Mouse (Mus musculus) cerebellum, adult 8-10 months (tissue): ENCODE results near the gene Drd5.

Experiments
- DNase-seq: peaks from one replicate; pipeline ENCODE4 v3.0.0; 2022

Drd5 gene

DNA sequence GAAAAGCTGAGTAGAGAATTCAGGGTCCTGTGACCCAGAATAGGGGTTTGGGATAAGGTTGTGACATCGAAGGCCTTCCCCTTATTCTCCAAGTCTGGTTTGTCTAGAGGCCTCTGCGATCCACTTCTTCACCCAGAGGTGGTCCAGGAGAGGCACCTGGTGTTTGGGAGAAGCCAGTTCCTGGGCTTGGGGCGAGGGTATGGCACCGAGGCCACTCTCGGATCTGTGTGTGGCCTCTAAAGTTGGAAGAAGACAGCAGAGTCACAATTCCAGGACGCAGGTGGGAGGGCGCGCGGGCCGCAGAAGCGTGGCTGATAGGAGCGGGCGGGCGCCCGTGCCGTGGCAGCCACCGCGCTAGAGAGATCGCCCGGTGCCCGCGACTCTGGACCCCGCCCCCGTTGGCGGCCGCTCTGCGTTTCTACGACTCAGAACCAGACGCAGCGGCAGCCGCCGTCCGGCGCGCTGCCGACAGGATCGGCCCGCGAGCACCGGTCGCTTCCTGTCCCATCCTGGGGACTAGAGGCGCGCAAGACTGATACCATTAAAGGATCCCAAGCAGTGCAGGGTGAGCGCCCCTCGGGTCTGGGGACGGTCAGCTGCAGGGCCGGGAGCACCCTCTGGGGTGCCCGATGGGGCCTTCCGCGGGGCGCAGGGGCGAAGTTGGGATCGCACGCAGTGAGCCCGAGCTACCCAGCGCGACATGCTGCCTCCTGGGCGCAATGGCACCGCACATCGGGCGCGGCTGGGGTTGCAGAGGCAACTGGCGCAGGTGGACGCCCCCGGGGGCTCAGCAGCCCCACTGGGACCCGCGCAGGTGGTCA lies at the start of gene Drd5:
Gene Drd5 (plus strand): TSS at position 402 of the 821 bp plus-strand sequence.
- no peak for DNase-seq

GRCm38 (mm10) chr5:38270942-38271341 lies 48.2 kb upstream of the Drd5 start:
- DNase-seq = no peak

DNA sequence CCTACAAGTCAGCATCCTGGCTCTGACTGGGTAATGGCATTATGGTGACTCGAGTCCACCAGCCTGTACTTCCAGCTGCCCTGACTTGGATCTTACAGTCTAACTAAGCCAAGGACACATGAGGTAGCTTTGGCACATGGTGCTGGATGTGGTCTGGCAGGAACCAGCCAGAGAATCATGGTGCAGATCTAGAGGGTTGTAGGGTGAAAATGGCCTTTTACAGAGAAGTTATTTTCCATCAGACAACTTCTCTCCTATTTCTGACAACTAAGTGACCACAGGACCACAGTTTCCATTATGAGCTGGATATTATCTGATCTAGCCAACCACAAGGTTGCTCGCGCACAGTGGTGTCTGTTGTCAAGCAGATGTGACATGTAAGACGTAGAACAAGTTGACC lies 45.3 kb upstream of the Drd5 start:
- DNase-seq = no peak

- DNase-seq = no peak
Observed at GRCm38 (mm10) chr5:38275771-38276170, 43.4 kb upstream of the Drd5 start, which contains the start of gene Otop1. TSS of gene Otop1 (plus strand) at chr5:38275972.

GRCm38 (mm10) chr5:38276451-38276850 lies 42.7 kb upstream of the Drd5 start:
- no peak for DNase-seq

GRCm38 (mm10) chr5:38277098-38277866 lies 41.9 kb upstream of the Drd5 start:
- DNase-seq = no peak

GRCm38 (mm10) chr5:38277936-38278600 lies 41.1 kb upstream of the Drd5 start:
- DNase-seq = no peak

GRCm38 (mm10) chr5:38280075-38280474 lies 39.1 kb upstream of the Drd5 start:
- DNase-seq = no peak

- no peak for DNase-seq
Observed at GRCm38 (mm10) chr5:38285724-38286123, 33.4 kb upstream of the Drd5 start.

DNA sequence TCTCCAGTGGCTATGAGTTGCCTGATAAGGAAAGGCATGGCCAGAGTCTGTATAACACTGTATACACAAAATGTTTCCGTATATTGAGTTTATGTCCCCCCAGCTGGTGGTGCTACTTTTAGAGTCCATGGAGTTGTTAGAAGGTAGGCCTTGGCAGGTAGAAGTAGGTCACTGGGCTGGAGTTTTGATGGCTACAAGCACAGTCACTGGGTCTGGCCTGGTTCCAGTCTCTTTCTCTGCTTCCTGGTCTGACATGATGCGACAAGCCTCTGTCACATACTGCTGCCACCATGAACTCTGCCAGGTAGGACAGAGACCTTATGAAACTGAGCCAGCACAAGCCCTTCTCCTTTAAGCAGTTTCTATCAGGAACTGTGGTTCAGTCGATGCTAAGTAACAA lies 30.7 kb upstream of the Drd5 start:
- no peak for DNase-seq

DNA sequence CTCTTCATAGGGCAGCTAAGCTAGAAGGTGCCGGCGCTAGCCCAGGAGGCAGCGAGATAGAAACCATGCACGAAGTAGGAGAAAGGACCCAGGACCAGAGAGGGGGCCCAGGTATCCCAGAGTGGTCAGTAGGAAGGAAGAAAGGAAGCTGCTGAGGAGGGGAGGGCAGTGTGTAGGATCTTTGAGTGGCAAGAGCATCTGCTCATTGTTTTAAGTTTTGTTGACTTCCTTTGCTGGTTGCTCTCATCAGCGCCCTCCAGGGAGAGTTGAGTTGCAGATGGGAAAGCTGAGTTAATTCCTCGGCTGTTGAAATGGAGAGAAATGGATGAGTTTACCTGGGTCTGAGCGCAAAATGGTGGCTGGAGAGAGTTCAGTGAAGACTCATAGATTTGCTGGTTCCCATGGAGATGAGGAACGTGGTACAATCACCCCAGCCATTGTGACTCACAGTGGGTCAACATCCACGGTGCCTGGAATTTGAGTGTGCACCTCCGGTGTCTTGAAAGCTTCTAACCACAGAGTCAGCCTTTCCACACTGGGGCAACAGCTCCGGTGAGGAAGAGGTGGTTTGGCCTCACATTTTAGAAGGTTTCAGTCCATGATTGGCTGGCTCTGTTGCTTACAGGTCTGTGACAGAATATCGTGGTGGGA lies 17.3 kb upstream of the Drd5 start:
- no peak for DNase-seq

- DNase-seq = no peak
Observed at GRCm38 (mm10) chr5:38302651-38303050, 16.5 kb upstream of the Drd5 start.

DNA sequence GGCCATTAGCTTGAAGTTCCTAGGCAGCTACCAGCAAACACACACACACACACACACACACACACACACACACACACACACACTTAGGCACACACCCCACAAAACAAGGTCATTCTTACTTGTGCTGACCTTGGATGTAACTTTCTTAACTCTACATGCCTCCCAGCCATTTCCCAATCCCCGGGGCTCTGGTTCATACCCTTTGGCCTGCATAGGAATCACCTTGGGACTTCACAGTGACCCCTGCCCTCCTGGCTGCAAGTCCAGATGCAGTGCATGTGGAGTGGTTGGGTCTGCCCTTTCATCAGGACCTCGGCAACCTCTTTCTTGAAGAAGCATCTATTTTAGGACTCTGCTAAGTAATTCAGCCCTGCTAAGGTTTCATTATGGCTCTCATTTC lies 13.9 kb upstream of the Drd5 start:
- DNase-seq = no peak

DNA sequence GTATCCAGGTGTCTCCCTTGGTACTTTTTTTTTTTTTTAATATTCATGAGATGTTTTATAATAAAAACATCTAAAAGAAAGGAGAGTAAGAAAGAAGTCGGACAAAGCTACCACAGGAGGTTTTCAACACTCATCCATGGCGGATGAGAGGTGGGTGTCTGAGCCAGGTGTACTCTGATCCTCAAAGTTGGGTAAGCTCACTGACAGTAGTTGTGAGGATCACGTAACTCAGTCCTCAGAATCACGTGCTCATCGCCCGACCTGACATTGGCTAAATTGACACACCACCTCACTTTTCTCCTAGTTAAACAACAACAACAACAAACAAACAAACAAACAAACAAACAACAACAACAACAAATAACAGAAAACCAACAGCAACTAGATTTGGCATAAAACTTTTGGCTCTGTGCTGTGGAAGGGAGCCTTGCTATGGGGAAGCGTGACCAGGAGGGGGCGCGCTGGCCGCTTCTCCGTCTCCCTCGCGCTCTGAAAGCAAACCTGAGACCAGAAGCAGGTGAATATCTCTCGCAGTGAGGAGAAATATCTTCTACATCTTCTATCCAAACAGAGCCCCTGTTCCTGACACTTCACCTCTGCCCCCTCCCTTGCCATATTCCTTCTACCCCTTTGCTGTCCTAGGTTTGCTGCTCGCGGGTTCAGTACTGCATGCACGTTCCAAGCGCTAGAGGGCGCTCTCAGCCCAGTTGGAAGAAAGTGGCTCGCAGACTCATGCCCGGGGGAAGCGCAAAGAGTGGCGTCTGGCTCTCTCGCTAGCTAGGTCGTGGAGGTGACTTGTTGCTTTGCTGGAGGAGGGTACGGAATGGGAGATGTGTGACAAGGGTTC lies 11.7 kb upstream of the Drd5 start:
- DNase-seq = peak; percentile 92

- peak; percentile 43 for DNase-seq
Observed at GRCm38 (mm10) chr5:38308873-38309272, 10.3 kb upstream of the Drd5 start.

DNA sequence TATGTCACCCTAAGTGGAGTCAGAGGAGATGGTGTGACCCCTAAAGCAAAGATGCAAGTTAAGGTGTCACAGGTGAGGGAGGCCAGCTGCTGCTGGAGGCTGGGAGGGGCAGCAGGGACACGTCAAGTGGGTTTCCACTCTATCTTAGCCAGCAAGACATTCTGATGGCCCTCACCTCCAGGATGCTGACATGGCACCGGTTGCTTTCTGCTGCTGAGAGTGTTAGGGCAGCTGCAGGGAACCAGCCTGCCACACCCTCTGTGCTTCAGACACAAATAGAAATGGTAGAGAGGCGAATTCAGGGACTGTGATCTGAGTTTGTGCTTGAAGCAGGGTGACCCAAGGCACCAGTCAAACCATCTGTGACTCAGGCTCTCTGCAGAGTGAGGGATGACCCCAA lies 9.4 kb upstream of the Drd5 start:
- no peak for DNase-seq

DNA sequence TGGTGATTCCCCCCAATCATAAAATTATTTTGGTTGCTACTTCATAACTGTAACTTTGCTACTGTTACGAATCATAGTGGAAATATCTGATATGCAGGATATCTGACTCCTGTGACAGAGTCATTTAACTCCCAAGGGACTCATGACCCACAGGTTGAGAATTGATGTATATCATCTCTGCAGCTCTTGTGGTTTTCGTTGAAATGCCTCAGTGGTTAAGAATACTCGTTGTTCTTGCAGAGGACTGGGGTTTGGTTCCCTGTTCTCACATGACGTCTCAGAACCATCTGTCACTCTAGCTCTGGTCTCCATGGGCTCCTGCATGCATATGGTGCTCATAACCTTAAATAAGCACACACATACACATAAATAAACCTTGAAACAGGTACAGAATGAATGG lies 14.2 kb downstream of the Drd5 start:
- no peak for DNase-seq

GRCm38 (mm10) chr5:38334582-38334981 lies 15.4 kb downstream of the Drd5 start:
- DNase-seq = no peak

GRCm38 (mm10) chr5:38343101-38343500 lies 23.9 kb downstream of the Drd5 start:
- DNase-seq = no peak

- no peak for DNase-seq
Observed at GRCm38 (mm10) chr5:38346646-38347432, 27.7 kb downstream of the Drd5 start.

DNA sequence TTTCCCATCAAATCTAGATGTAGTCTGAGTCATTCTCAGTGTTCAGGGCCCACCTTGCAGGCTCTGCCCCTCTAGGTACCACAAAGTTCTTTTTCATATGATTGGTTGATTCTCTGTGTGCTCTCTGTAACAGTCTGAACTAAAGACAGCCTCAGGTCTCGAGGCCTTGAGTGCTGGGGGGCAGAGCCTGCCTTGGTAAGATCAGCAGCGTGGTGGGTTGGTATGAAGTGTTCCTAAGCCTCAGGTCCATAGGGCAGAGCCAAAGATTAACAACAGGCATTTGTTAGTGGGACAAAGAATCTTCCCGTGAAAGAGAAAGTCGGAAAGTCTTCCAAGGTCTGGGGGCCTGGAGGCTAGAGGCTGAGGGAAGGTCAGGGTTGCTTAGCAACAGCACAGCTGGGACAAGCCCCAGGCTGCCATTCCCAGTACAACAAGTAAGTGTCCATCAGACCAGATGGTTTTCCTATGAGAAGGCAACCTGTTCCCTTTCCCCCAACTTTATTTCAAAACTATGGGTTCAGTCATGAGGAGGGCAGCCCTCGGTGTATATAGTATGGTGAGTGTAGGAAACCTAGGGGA lies 31.3 kb downstream of the Drd5 start:
- DNase-seq = no peak
